Mouse (Mus musculus): ENCODE data around the gene Ddx46.

GRCm38 (mm10) chr13:55593254-55593747 is 41.5 kb upstream of the Ddx46 start:
- TF ChIP-seq CTCF (IDR thresholded peaks at IDR 0.05; ENCODE audit: extremely low read depth, insufficient read depth, insufficient read length, insufficient replicate concordance) (no peak), POLR2A (IDR thresholded peaks at IDR 0.05; ENCODE audit: low read depth, low read length) (no peak)
